Mouse (Mus musculus) MEL (cell line): ENCODE results near the gene Lbh.

Source experiments
- CTCF ChIP-seq, 3 experiments: IDR thresholded peaks in 2 of 3; conservative IDR thresholded peaks in 1 of 3; 2 replicates each; pipeline ENCODE4 v1.5.1; 2011 to 2012; ENCODE audit warnings: low read length in 3 of 3, low read depth in 2 of 3, mild to moderate bottlenecking in 2 of 3, improper control_type of control experiment in 1 of 3, inconsistent platforms in 1 of 3, mixed read lengths in 1 of 3, moderate library complexity in 1 of 3; ENCODE audit not compliant: control insufficient read depth in 1 of 3, insufficient read depth in 1 of 3, poor library complexity in 1 of 3, severe bottlenecking in 1 of 3
- TAL1 ChIP-seq: IDR thresholded peaks from 2 replicates; pipeline ENCODE4 v1.6.1; 2012; ENCODE audit warnings: mild to moderate bottlenecking, inconsistent platforms, low read length, moderate library complexity, mixed read lengths

GRCm38 (mm10) chr17:72920430-72920829 lies 2.3 kb downstream of the Lbh start:
- no peak for TF ChIP-seq CTCF (IDR thresholded peaks at IDR 0.05 in 2 of 3, conservative IDR thresholded peaks at IDR 0.05 in 1 of 3; ENCODE audit: control insufficient read depth in 1 of 3, insufficient read depth in 1 of 3, low read depth in 2 of 3, low read length in 3 of 3, poor library complexity in 1 of 3, severe bottlenecking in 1 of 3)
- TF ChIP-seq TAL1, result no peak
